Mouse (Mus musculus) heart, adult 11 months (tissue): Measurements from ENCODE around the gene Mgmt.

Experiments used
- DNase-seq: peaks from one replicate; pipeline ENCODE4 v3.0.0; 2022

Mgmt gene

DNA sequence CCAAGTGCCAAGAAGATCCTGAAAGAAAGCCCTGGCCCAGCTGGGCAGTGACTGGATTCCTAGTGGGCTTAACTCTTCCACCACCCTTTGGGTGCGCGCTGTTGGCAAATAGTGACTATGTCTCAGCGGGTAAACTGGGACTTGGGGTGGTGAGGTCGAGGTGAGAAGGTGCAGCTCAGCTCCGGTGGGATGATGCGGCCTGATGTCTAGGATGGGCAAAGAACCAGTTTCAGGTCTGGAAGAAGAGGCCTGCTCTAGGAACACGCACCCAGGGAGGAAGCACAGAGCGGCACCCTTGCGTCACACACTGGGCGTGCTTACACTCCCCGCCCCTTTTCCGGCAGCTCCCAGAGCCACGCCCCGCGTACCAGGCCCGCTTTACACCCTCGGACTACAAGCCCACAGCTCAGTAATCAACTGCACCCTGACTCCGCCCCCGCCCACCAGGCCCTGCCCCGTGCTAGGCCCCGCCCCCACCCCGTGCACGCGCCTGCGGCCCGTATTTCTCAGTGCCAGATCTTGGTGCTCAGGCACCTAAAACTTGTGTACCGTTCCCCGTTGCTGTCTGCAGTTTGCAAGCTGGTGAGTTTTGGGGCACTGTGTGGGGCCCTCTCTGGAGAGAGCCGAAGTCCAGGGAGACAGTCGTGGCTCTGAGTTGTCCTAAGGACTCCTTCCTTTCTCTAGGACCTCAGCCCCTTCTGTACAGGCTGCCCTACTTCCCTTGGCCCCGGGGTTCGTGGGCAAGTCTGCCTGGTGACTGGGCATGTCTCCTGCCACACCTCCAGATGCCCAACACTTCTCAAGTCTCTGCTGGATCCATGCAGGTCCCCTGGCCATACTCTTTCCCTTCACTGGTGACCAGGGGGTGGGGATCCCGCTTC, at the start of gene Mgmt:
Gene Mgmt (plus strand): TSS at position 509 of the 881 bp plus-strand sequence.
- DNase-seq: peak; percentile 100

DNA sequence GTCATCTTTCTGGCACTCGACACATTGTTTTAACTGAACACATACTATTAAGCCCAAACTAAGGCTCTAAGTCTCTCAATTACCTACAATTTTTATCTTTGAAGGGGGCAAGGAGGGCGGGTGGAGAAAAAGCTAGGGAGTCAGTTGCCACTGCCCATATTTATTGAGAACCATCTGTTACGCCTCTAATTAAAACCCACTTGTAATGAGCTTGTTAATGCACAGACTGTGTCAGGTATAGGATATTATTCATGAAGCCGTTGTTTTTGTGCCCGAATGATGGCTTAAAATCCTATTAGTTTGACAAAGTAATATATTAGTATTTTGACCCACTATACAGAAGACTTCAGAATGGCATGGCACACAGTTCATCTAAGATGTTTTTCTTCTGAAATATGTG, 49.6 kb upstream of the Mgmt start:
- DNase-seq: peak; percentile 46

DNA sequence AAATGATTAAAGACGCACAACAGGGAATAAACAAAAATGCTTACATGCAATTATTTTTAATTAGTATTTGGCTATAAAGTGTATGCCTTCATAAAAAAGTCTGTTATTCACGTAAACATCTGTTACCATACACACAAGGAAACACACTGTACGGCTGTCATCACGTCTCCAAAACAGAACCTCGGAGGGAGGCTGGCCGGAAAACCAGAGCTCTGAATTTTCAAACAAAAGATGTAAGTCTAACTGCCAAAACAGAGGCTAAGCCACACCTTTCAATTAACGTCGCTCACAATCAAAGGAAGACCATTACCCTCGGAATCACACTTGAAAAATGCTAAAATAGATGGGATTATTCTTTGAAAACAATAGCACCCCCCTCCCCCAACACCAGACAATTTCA, 49.1 kb upstream of the Mgmt start:
- DNase-seq: peak; percentile 91

DNA sequence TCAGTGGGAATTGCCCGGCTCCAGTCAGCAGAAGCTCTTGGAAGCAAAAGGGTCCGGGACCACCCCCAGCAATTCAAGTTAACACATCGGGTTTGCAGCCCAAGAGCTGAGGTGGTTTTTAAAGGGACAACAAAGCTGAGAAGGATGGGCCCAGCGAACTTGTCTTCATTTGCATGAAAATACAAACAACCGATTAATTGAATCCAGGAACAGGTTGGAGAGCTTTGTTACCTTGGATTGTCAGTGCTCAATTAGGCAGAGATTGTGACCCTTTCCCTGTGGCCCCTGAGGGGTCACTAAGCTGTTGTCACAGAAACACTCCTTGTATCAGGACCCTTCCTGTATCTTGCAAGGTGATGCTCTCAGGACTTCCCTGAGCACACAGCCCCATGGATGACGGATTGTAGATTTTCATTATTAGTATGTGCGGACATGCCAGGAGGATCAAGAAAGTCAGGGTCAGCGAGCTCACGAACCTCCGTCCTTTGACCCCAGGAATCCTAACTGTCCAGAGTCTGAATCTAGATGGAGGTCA, 48.3 kb upstream of the Mgmt start:
- peak; percentile 64 for DNase-seq

DNA sequence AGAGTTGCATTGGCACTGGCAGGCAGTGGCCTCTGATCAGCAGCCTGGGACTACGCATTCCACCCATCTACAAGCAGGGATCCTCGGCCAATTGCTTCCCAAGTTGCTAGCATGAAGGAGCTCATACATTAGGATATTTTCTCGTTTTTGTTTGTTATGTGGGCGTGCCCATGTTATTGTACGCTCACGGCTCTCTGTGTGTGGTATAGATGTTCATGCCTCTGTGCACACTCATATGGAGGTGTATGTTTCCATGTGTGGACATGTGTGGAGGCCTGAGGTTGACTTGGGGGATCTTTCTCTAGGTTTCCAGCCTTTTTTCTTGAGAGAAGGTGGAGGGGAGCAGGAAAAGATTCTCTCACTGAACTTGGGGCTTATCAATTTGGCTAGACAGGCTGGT, 46.8 kb upstream of the Mgmt start:
- peak; percentile 70 for DNase-seq

DNA sequence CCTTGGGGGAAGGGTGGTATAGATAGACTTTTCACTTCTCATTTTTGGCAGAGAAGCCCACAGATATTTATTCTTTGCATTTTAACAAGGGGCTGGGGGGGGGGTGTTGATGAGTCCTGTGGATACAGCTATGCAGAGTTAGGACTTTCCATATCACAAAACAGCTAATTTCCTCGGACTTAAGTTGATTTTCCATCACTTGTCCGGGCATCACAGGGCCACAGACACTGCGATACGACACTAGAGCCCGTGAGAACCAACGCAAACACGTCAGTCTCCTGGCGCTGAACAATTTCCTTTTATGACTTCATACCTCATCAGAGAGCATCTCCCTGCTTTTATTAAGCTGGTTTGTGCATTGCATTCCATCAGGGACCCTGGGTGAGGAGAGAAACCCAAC, 45.7 kb upstream of the Mgmt start:
- DNase-seq: peak; percentile 76

DNA sequence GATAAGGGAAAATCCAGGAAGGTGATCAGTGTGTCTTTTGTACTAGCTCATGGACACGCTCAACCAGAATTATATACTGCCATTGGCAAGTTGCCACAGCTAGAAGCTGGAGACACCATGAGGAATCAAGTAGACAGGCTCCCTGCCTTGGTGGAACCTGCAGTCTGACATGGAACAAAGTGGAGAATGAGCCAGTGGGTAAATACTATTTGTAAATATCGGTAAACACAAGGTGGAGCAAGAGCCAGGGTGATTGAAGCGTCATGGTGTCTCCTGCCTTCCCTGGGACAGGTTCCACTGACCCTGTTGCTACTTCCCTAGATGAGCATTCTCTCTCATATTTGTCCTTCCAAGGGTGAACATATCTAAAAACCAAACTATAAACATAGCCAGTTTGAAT, 44.6 kb upstream of the Mgmt start:
- peak; percentile 87 for DNase-seq

DNA sequence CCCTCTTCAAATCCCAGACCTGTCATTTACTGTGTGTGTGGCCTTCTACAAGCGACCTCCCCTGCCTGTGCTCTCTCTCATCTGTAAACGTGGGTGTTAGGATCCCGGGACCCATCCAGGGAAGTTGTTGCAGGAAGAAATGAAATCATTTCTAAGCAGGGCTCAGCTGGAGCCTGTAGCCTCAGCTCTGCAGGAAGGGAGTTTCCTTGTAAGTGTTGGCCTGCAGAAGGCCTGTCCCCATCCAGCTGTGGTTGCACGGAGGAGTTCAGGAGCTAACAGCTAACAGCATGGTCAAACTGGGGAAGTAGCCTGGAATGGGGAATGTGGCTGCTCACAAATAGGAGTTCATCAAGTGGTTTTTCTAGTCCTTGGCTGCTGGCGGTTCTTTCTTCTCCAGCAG, 44.1 kb upstream of the Mgmt start:
- peak; percentile 98 for DNase-seq

DNA sequence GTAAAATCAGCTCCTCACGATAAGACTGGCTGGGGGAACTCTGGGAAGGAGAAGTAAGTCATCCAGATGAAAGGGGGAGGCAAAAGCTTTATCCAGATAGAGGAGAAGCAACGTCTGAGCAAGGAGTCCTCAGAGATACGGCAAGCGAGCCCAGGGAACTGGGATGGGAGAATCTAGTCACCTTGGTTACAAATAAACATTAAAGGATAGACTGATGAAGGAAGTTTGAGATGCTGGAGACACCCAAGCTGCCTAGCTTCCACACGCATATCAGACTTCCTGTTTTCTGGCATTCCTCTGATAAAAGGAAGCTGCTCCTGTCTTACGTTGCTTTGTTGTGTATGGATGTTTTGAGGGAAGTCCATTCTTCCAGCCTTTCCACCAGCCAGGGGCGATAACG, 42.5 kb upstream of the Mgmt start:
- peak; percentile 89 for DNase-seq

DNA sequence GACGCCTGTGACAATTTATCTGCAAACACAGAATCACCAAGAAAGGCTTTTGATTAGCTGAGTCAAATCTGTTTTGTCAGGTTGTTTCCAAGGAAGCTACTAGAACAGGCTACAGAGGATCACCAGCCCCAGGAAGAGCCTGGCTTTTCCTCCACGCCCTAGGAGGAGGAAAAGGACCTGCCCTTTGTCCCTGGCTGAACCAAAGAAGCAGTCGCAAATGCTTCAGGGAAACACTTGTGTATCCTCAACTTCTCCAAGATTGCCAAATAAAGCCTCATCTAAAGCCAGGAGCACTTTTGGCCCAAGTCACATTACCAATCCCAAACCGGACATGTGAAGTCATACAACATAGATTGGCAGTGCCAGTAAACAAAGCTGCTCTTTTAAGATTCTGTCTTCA, 41.7 kb upstream of the Mgmt start:
- peak; percentile 97 for DNase-seq

DNA sequence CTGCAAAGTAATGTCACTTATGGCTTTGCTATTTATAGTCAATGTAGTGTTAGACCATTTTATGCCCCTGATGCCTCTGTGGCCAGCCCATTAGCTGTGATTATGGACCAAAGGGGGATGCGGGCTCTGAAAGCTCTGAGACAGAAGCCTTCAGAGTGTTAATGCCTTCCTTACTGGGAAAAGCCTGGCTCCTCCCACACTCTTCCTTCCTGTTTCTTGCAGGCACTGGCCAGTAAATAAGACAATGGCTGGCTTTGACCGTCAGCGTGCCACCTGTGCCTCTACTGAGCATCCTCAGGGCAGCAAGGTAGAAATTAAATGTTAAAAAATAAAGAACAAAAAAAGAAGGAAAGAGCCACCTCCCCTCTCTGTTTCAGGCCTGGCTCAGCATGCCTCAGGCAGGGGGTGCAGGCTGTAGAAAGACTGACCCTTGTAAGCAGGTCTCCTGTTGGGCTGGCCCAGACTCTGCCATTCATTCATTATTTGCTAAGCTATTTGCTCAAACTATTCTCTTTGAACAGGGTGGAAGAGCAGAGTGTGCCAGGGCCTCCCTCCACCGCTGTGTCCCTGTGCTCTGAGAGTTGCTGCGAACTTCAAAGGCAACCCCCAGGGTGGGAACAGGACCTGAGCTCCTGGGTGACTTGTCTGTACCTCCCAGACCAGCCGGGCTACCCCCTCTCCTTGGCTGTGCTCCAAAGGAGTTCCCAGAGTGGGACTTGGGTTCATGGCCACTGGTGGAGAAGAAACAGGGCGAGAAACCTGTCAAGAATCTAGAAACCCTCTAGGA, 29.5 kb upstream of the Mgmt start:
- DNase-seq: peak; percentile 95

DNA sequence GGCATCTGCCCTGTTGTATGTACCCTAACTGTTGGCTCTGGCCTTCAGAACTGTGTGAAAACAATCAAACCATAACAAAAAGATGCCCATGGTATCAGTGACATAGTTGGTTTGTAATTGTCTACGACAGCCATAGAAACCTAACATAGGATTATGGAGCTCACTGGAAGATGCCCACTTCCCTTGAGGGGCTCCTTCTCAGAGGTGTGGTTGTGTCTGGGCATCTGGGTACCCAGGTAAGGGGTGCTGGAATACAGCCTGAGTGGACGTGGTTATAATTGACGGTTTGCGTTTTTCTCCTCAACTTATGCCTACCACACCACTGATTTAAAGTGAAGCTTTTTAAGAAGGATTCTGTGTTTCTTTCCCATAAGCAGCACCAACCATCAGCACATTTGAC, 28.5 kb upstream of the Mgmt start:
- DNase-seq: peak; percentile 64

DNA sequence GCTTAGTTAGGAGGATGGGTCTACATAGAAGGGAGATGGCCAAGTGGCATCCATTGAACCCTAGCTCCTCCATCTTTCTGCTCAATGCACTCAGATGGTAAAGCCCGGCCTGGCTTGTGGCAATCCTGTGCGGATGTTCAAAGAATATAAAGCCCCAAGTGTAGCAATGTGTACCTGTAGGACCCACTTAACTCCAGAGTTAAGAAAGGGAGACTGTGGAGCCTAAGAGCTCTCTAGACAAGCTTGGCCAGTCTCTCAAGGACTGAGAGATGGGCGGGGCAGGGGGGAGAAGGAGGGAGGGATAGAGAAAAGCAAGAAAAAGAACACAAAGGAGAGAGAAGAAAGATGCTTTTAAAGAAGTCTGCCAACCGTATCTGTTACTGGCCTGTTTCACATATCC, 27.9 kb upstream of the Mgmt start:
- DNase-seq: peak; percentile 15

DNA sequence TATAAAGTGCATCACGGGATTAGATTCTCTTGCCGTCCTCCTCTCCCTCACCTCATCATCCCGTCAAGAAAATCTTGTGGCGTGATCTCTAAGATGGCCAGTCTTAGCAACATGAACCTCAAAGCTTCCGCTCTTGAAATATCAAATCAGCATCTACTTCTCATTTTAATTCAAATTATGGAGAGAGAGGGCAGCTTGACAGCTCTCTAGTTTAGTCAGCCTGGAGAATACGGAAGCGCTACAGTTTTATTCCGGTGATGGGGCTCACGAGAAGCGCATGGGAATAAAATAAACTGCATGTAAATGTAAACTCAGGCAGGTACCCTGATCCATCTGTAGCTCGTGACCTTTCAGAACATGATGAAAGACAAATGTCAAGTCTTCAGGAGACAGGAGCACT, 22.9 kb upstream of the Mgmt start:
- peak; percentile 61 for DNase-seq

DNA sequence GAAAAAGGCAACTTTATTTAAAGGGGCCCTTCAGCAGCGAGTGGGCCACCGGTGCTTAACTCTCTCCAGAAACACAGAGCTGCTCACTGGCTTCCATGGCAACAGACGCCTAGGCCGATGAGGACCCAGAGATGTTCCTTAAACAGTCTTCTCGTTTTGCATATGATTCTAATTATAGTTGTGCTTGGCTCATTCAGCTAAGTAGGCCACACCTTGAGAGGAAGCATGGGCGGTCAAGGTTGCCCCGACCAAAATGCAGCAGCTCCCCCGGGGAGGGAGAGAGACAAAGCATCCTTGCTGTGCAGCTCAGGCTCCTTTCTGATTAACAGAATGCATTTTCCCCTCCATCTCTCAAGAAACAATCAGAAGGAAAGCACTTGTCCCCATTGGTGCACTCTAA, 22.4 kb upstream of the Mgmt start:
- peak; percentile 88 for DNase-seq

DNA sequence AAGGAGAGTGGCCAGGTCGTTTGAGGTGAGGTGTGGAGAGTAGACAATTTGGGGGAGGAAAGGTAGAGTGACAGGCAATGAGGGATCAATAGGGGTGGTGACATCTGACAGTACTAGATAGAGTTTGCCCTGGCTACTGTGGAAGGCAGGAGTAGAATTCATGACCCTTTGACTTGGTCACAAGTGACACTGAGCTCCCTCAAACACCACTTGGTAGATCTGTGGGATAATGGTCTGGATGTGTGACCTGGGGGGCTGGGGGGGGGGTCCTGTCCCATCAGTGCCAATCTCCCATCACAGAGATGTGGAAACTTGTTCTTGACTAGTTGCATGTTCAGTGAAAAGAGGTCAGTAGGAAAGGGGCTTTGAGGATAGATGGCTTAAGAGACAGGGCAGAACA, 20.0 kb upstream of the Mgmt start:
- DNase-seq: no peak

DNA sequence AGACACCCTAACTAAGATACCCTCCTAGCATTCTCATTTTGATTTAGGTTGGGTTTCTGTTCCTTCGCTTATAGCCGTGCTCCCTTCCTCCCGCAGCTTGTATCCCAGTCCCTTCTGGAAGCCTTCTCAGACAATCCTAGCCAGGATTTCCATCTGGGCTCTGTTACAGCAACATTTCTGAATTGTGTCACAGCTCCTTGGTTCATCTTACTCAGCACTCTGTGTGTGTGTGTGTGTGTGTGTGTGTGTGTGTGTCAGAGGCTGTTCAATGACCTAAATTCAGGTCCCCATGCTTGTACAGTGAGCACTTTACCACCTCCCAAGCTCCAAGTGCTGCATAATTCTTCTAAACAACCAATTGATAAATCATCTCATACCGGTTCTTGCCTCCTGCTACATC, 14.0 kb upstream of the Mgmt start:
- DNase-seq: peak; percentile 88

DNA sequence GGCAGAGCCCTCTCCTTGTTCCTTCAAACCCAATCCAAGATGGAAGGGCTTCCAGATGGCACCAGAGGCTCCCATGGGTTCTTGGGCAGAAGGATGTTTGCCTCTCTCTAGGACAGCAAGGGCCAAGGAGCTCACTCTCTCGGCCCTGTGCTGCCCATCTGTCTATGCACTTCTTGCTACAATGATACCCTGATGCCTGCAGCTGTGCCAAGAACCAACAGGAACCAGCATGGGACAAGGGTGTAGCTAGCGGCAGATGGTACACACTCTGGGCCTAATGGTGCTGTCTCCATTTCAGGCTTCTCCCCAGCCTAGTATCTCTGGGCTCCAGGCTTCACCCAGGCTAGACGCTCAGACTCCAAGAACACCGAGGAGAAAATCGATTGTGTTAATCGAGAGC, 6.3 kb upstream of the Mgmt start:
- peak; percentile 66 for DNase-seq

DNA sequence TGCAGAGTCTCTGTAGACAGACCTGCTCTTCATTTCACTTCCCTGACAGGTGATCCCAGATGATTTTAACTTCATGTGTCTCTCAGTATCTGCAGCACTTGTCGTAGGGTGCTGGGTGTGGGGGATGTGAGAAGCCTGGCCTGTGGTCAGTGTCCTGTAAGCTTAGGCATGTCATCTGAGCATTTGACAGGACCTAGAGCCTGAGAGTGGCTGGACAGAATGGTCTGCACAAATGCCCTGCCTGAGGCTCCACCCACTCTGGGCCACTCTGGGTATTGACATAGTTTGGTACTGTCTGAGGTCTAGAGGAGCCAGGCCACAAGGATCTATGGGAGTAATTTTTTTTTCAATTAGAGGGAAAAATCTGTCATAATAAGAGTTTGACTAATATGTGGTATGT, 942 bp downstream of the Mgmt start:
- peak; percentile 89 for DNase-seq

DNA sequence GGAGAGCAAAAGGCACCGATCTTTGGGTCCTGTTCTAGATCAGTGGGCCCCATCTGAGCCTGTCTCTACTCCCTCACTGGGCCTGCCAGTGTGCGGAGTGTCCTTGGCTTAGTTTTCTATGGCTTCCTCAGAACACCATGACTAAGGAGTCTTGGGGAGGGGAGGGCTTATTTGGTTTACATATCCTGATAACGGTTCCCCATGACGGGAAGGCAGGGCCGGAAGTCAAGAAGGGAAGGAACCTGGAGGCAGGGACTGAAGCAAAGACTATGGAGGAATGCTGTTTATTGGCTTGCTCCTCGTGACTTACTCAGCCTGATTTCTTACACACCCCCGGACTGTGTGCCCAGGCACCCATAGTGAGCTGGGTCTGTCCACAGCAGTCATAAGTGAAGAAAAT, 1.4 kb downstream of the Mgmt start:
- DNase-seq: peak; percentile 82

DNA sequence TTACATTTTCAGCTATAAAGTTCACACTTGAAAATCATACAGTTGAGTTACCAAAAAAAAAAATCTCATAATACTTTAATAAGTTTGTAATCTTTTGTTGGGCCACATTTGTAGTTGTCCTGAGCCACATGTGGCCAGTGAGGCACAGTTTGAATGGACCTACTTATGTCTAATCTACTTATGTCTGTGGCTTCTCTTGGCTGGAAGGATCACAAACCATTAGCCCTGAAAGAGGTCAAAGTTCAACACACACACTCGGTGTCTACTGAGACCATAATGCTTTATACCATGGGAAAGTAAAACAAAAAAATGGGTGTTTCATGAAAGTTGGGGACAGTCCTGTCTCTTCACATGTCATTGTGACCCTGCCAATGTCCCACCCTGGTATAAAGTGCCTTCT, 3.1 kb downstream of the Mgmt start:
- no peak for DNase-seq

DNA sequence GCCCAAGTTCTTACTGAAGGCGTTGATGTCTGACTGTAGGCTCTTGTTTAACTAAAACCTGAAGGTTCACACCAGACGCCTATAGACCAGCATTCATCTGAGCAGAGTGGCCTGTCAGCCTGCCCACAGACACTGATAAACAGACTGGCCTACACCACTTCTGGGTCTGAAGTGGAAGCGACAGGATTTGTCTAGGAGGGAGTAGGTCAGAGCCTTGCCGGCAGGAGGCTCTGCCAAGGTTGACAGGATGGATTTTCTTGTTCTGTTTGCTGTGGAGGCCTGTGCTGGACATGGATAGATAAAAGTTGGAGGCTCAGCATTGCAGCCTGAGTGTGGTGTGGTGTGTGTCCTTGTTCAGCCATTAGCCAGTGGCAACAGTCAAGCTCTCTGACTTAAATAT, 3.6 kb downstream of the Mgmt start:
- DNase-seq: peak; percentile 91

DNA sequence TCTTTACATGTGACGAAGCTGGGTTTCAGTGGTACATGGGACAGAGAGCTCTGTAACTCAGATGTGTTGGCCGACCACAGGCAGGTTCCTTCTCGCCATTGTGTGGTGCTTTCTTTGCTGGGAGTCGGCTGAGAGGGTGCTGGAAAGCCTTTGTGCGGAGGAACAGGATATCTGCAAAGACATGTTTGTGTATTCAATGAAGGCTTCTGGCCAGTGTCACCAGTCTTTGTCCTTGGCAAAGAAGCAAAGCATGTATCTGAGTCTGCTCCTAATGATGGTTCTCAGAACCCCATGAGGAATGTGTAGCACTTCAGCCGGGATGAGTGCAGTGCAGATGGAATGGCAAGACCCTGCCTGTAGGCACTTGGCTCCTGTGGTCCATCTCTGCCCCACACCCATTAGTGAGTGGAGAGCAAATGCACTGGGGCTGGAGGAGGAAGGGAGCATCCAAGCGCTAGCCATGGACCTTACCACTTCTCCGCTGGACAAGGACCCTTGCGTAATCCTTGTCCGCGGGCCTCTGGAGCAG, 14.3 kb downstream of the Mgmt start:
- DNase-seq: peak; percentile 79

DNA sequence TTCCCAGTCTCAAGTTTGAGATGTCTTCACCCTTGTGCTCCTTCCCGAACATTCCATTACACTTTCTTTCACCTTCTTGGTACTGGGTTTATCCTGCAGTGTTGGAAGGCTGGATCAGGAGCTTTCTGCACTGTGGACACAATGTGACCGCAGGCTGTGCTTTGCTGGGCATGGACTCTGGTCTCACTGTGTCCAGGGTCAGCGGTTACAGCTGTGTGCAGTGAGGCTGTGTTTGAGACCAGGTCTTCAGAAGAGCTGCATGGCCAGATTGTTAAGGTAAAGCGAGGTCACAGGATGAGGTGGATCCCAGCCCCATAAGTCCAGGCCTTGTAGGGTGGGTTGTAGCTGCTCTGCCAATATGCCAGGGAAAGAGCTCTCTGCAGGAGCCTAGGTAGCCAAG, 18.5 kb downstream of the Mgmt start:
- peak; percentile 62 for DNase-seq
